Mouse (Mus musculus) embryonic facial prominence, embryonic 13.5 days (tissue): ENCODE measurements around the gene Mettl1. TPM values are rescaled to one million over a fixed set of nuclear protein-coding genes. Genes with fewer than 3 reads are reported as not detected.
"Not testable (repeated sequence)": the region's sequence is repeated elsewhere in the genome, so short reads cannot be mapped to it uniquely, and the experiment has no call there.

Source experiments
- ATAC-seq: fragments of 200-750 bp; cut with Nextera tagmentation; 2 replicates; pipeline ENCODE4 v1.8.0; 2017; ENCODE audit warnings: low read depth; ENCODE audit not compliant: insufficient number of reproducible peaks, insufficient read depth, low FRiP score, low TSS enrichment
- H3K27ac ChIP-seq: fragments of 300-500 bp; sonication (generic); 2 replicates; pipeline ENCODE4 v1.5.1; 2015; ENCODE audit warnings: moderate library complexity, mild to moderate bottlenecking, inconsistent platforms
- H3K27me3 ChIP-seq: fragments of 300-500 bp; sonication (generic); 2 replicates; pipeline ENCODE4 v1.6.1; 2015; ENCODE audit warnings: mild to moderate bottlenecking, inconsistent platforms
- H3K36me3 ChIP-seq: fragments of 300-500 bp; sonication (generic); 2 replicates; pipeline ENCODE4 v1.6.1; 2015; ENCODE audit warnings: mild to moderate bottlenecking, inconsistent platforms
- H3K4me1 ChIP-seq: fragments of 300-500 bp; sonication (generic); 2 replicates; pipeline ENCODE4 v1.6.1; 2015; ENCODE audit warnings: inconsistent platforms
- H3K4me2 ChIP-seq: fragments of 300-500 bp; sonication (generic); 2 replicates; pipeline ENCODE4 v1.6.1; 2015; ENCODE audit warnings: moderate library complexity, mild to moderate bottlenecking, inconsistent platforms
- H3K4me3 ChIP-seq: fragments of 300-500 bp; sonication (generic); 2 replicates; pipeline ENCODE4 v1.5.1; 2015; ENCODE audit warnings: mild to moderate bottlenecking, inconsistent platforms
- H3K9ac ChIP-seq: fragments of 300-500 bp; sonication (generic); 2 replicates; pipeline ENCODE4 v1.6.1; 2015; ENCODE audit warnings: mild to moderate bottlenecking, inconsistent platforms
- H3K9me3 ChIP-seq: fragments of 300-500 bp; sonication (generic); 2 replicates; pipeline ENCODE4 v1.6.1; 2016; ENCODE audit warnings: inconsistent platforms
- WGBS: fragments of 180-500 bp; shearing (Covaris S2); methylation state at CpG from one replicate; pipeline ENCODE4 v1.1.7; 2015; ENCODE audit warnings: mixed read lengths; 5-methylcytosine and 5-hydroxymethylcytosine counted together
- polyA plus RNA-seq: library from polyadenylated mRNA; unstranded; fragments of >200 nt; fragmentation: Nextera tagmentation; extraction: Ambion mirVana; gene quantifications from 2 replicates; pipeline ENCODE4 v1.2.1, GENCODE M21; 2015

Mettl1 gene
- polyA plus RNA-seq, 1 experiment from 2014 or later: 61.2 TPM

DNA sequence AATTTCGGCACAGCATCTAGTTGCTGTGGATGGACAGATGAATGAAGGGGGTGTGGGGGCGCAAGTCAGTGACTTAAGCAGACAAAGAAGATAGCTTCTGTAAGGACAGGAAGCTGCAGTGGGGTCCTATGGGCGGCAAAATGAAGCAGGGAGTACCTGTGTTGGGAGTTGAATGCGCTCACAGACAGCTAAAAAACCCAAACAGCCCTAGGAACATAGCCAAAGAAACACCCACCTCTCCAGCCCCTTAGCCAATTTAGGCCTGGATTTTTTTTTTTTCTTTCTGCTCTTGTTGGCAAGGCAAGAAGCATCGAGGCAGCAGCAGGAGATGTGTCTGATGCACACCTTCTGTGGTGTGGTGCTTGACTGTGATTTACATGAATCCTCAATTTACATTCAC is 19.9 kb downstream of the Mettl1 start:
- Histone ChIP-seq H3K4me1 (peaks cover 29% of the 10 kb centered on the region), H3K9me3 (no peaks in the 10 kb centered on the region), H3K27ac (no peak overlapping the region), H3K4me3 (peak overlapping the region; percentile 87; the same call in 1 of the 2 replicates), H3K9ac (no peak overlapping the region), H3K36me3 (peaks cover 30% of the 10 kb centered on the region), H3K4me2 (no peak overlapping the region), H3K27me3 (peaks cover 31% of the 10 kb centered on the region)
- WGBS: 31% methylated on average over 5 of the region's 5 CpGs
- no peak for ATAC-seq

DNA sequence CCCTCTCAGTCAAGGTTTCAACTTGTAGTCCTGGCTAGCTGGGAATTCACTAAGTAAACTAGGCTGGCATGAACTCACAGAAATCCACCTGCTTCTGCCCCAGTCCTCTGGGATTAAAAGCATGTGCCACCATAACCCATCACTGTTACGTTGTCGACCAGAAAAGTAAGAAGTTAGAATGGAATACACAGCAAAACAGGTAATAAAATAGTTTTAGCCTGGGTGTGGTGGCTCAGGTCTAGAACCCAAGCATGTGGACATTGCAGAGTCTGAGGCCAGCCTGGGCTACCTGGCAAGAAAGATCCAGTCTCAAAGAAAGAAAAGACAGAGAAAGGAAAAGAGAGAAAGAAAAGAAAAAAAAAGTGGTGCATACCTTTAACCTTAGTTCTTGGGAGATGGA is 20.3 kb downstream of the Mettl1 start:
- H3K27ac ChIP-seq: no peak overlapping the region
- no peaks in the 10 kb centered on the region for H3K9me3 ChIP-seq
- H3K4me2 ChIP-seq: no peak overlapping the region
- no peak overlapping the region for H3K9ac ChIP-seq
- WGBS: 74% methylated on average over 2 of the region's 2 CpGs
- H3K4me1 ChIP-seq: peaks cover 29% of the 10 kb centered on the region
- H3K4me3 ChIP-seq: no peak overlapping the region
- H3K36me3 ChIP-seq: peaks cover 30% of the 10 kb centered on the region
- no peak for ATAC-seq
- H3K27me3 ChIP-seq: peaks cover 31% of the 10 kb centered on the region

DNA sequence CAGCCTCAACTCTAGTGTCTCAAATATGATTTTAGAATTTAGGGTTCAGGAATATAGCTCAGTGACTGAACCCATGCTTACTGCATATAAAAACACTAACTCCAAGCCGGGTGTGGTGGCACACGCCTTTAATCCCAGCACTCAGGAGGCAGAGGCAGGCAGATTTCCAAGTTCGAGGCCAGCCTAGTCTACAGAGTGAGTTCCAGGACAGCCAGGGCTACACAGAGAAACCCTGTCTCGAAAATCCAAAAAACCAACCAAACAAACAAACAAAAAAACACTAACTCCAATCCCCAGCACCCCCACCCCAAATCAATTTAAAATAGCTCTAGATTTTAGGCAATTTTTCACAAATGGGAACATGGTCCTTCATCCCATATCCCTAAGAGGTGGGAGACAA is 20.9 kb downstream of the Mettl1 start:
- not testable (repeated sequence) for H3K9ac ChIP-seq, H3K9me3 ChIP-seq, ATAC-seq, H3K4me3 ChIP-seq, H3K4me2 ChIP-seq, H3K27ac ChIP-seq
- WGBS: 86% methylated on average over 4 of the region's 4 CpGs
- H3K36me3 ChIP-seq: peaks cover 32% of the 10 kb centered on the region
- H3K4me1 ChIP-seq: peaks cover 33% of the 10 kb centered on the region
- H3K27me3 ChIP-seq: peaks cover 31% of the 10 kb centered on the region

DNA sequence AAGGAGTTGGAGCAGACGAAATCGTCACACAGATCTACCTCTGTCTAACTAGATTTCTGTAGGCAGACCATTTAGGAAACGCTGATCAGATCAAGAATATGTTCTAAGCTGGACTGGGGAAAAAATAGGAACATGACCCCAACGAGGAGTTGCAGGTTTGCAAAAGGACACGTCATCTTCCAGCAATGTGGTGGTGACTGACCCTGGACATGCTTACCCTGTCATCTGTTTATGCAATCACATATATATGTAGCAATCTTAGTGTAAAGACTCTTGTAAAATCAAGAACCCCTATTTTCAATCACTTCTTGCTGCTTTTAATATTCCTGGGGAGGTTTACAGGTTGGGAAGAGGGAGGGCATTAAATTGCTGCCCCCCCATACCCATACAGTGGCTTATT is 21.3 kb downstream of the Mettl1 start:
- 76% methylated on average over 5 of the region's 5 CpGs for WGBS
- H3K27me3 ChIP-seq: peaks cover 31% of the 10 kb centered on the region
- no peak overlapping the region for H3K27ac ChIP-seq
- peaks cover 32% of the 10 kb centered on the region for H3K36me3 ChIP-seq
- no peak overlapping the region; the same call in 1 of the 2 replicates for H3K4me3 ChIP-seq
- H3K9me3 ChIP-seq: no peaks in the 10 kb centered on the region
- peaks cover 33% of the 10 kb centered on the region for H3K4me1 ChIP-seq
- no peak overlapping the region for H3K4me2 ChIP-seq
- no peak for ATAC-seq
- no peak overlapping the region for H3K9ac ChIP-seq

DNA sequence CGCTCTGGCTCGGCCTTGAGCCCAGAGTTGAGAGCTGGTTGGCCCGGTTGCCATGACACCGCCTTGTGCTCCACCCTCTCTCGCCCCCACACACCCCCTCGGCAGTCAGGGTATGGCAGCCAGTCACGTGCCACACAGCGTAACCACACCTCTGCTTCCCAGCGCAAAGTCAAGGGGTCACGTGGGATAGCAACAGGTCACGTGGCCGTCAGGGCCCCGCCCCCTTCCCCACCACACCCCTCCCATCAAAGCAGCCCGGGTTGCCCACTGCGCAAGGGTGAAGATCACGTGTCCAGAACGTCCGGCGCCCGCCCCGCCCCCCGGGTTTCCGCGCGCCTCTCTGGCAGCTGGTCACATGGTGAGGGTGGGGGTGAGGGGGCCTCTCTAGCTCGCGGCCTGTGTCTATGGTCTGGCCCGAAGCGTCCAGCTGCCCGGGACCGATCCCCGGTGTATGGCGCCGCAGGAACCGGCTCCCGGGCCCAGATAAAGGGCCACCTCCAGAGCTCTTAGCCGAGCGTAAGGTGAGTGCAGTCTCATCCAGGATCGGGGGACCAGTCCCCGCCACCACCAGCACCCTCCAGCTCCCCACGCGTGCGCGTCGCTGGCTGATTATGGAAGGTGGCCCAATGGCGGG is 22.1 kb downstream of the Mettl1 start, which contains the start of gene Cdk4:
TSS of gene Cdk4 (plus strand) at position 296 of the 634 bp plus-strand sequence.
- H3K36me3 ChIP-seq: peaks cover 39% of the 10 kb centered on the region
- peak within 1 kb of the TSS; percentile 91 for H3K4me2 ChIP-seq
- peak within 1 kb of the TSS; percentile 88 for H3K4me3 ChIP-seq
- H3K4me1 ChIP-seq: peaks cover 37% of the 10 kb centered on the region
- H3K27ac ChIP-seq: peak within 1 kb of the TSS; percentile 85
- WGBS: under 1% methylated on average over 45 of the region's 46 CpGs
- peaks cover 27% of the 10 kb centered on the region for H3K27me3 ChIP-seq
- peak; percentile 86 for ATAC-seq
- no peaks in the 10 kb centered on the region for H3K9me3 ChIP-seq
- peak within 1 kb of the TSS; percentile 97 for H3K9ac ChIP-seq

DNA sequence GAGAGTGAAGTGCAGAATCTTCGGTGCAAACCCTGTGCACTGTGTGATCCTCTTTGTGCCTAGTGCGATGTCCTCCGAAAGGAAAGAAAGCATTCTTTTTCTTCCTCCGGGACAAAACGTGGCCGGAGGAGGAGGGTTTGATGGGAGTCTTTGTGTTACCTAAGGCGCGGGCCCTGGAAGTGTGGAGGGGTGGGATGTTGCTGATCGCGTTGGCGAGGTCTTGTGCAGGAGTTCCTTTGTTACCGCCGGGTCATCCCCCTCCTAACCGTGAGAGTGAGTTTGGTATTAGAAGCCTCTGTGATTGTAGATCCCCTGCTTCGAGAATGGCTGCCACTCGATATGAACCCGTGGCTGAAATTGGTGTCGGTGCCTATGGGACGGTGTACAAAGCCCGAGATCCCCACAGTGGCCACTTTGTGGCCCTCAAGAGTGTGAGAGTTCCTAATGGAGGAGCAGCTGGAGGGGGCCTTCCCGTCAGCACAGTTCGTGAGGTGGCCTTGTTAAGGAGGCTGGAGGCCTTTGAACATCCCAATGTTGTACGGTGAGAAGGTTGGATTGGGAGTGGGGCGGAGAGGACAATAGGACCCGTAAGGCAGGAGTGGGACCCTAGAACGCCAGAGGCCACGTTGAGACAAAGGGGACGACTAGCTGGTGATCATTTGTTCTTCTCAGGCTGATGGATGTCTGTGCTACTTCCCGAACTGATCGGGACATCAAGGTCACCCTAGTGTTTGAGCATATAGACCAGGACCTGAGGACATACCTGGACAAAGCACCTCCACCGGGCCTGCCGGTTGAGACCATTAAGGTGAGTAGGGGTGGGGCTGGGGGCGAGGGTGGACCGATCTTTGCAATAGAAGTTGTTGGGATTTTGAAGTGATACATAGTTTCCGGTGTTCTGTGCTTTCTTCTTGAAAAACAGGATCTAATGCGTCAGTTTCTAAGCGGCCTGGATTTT is 23.0 kb downstream of the Mettl1 start:
- peaks cover 37% of the 10 kb centered on the region for H3K4me1 ChIP-seq

DNA sequence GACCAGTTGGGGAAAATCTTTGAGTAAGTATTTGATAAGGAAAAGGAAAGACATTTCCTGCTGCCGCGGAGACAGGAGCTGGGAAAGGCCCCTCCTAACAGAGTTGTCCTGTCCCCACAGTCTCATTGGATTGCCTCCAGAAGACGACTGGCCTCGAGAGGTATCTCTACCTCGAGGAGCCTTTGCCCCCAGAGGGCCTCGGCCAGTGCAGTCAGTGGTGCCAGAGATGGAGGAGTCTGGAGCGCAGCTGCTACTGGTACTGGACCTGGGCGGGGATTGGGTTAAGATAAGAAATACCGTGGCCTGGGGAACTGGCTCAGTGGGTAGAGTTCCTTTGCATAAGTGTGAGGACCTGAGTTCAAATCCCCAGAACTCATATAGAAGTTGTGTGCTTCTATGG is 24.8 kb downstream of the Mettl1 start:
- WGBS: 90% methylated on average over 9 of the region's 9 CpGs
- ATAC-seq: no peak
- Histone ChIP-seq H3K4me2 (no peak overlapping the region), H3K9me3 (no peaks in the 10 kb centered on the region), H3K27me3 (peaks cover 7% of the 10 kb centered on the region; the same call in 1 of the 2 replicates), H3K36me3 (peaks cover 43% of the 10 kb centered on the region), H3K27ac (no peak overlapping the region), H3K4me1 (peaks cover 34% of the 10 kb centered on the region), H3K9ac (no peak overlapping the region), H3K4me3 (no peak overlapping the region)

More for the DNA sequence above, 23.0 kb downstream of the Mettl1 start:
- Histone ChIP-seq H3K36me3 (peaks cover 43% of the 10 kb centered on the region), H3K27me3 (peaks cover 19% of the 10 kb centered on the region), H3K9ac (peak overlapping the region; percentile 97), H3K4me2 (peak overlapping the region; percentile 91), H3K4me3 (peak overlapping the region; percentile 88), H3K9me3 (no peaks in the 10 kb centered on the region), H3K27ac (peak overlapping the region; percentile 85)
- ATAC-seq: no peak; the same call in 1 of the 2 replicates
- WGBS: 12% methylated on average over 37 of the region's 37 CpGs

DNA sequence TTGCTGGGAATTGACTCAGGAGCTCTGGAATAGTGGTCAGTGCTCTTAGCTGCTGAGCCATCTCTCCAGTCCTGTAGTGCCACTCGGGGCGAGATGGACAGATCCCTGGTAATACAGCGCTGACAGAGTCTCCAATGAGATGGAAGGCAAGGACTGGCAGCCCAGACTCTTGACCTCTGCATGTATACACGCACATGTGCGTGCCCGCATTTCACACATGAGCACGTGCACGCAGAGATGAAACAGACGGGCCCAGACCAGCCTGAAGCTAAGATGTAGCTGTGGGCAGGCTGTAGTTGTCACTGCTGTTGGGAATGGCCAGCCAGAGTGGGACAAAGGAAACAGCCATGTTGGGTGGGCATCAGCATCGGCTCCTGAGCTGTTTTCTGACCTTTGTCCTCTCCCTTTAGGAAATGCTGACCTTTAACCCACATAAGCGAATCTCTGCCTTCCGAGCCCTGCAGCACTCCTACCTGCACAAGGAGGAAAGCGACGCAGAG is 25.4 kb downstream of the Mettl1 start:
- 0 out of 2 replicates have a peak, but pooled peaks cover 1% of the 10 kb centered on the region for H3K27me3 ChIP-seq
- H3K9ac ChIP-seq: no peak overlapping the region
- no peak overlapping the region for H3K27ac ChIP-seq
- H3K9me3 ChIP-seq: no peaks in the 10 kb centered on the region
- H3K4me3 ChIP-seq: no peak overlapping the region
- ATAC-seq: no peak
- peaks cover 43% of the 10 kb centered on the region for H3K36me3 ChIP-seq
- 88% methylated on average over 14 of the region's 14 CpGs for WGBS
- H3K4me1 ChIP-seq: peaks cover 40% of the 10 kb centered on the region
- no peak overlapping the region for H3K4me2 ChIP-seq

DNA sequence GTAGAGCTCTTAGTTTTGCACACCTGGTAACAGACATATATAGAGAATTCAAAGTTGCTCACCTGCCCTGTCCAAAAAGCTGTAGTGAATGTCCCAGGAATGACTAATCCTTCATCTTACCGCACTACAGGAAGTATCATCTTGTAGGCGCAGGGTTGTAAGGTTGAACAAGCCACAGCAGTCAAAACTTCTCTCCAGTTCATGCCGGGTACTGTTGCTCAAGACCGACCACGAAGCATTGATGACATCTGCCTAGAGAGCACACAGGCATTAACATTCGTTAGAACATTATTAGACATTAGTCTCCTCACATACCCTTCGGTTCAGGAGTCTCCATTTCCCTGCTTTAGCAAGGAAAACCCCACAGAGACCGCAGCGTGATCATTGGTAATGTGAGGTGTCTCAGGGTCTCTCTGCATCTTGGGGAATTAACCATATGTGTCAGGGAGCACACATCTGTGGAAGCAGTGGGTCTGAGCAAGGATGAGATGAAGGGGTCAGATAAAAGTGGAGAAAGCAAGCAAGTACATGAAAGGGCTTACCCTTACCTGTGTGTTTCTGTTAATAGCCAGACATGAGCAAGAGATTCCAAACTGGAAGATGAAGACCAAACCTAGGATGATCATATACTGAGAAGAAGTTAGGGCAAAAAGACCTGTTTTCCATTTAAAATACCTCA is 27.3 kb downstream of the Mettl1 start:
- 78% methylated on average over 9 of the region's 9 CpGs for WGBS
- Histone ChIP-seq H3K27ac (peak overlapping the region; percentile 87), H3K4me2 (peak overlapping the region; percentile 85)

DNA sequence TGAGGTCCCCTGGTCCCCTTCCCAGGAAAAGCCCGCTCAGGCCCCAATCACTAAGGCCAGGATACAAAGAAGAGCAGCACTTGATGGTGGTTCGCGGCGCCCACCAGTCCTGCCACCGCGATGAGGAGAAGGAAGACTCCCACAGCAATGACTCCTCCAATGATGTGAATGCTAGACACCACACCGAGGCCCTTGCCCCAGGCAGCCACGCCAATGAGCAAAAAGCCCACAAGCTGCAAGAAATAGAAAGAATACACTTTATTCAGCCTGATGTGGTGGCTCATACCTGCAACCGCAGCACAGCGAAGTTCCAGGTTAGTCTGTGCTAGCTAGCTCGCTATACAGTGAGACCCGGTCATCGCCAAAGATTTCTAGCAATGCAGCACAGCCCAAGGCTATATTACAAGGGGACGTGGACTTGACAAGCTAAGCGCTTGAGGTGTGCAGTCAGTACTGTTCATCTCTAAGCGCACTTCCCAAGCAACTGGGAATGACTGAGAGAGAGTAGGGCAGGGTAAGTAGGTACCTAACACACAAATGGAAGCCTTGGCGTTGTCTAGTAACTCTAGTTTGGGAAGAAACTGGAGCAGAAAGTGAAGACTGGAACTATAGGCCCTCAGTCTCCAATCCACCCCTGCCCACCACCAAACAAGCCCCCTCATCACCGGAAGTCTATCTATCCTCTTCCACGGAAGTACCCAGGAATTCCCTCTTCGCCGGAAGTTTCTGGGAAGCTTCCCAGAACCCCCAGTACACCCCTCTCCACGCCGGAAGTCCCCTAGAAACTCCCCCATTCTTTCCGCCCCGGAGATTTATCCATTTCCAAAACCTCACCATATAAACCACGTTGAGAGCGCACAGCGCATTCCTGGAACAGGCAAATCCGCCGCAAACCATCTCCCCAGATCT is 28.3 kb downstream of the Mettl1 start:
- H3K4me2 ChIP-seq: peak overlapping the region; percentile 85
- H3K4me1 ChIP-seq: peaks cover 39% of the 10 kb centered on the region
- H3K9me3 ChIP-seq: no peaks in the 10 kb centered on the region
- peak overlapping the region; percentile 87 for H3K27ac ChIP-seq
- H3K36me3 ChIP-seq: peaks cover 42% of the 10 kb centered on the region
- ATAC-seq: peak; percentile 45; the same call in 1 of the 2 replicates
- H3K9ac ChIP-seq: peak overlapping the region; percentile 77
- H3K4me3 ChIP-seq: peak overlapping the region; percentile 54
- no peaks in the 10 kb centered on the region for H3K27me3 ChIP-seq
- 7% methylated on average over 30 of the region's 30 CpGs for WGBS

More for the DNA sequence above, 27.3 kb downstream of the Mettl1 start:
- H3K9ac ChIP-seq: peak overlapping the region; percentile 77
- H3K4me3 ChIP-seq: peak overlapping the region; percentile 54
- no peaks in the 10 kb centered on the region for H3K27me3 ChIP-seq
- peaks cover 43% of the 10 kb centered on the region for H3K36me3 ChIP-seq
- H3K4me1 ChIP-seq: peaks cover 40% of the 10 kb centered on the region
- ATAC-seq: no peak
- no peaks in the 10 kb centered on the region for H3K9me3 ChIP-seq
